Mouse (Mus musculus) monocyte, adult 5-6 weeks (primary cell): ENCODE measurements around the gene Kdelc1. TPM values are rescaled to one million over a fixed set of nuclear protein-coding genes. Genes with fewer than 3 reads are reported as not detected.

Experiments
- ATAC-seq: fragments of 153-309, 156-312 bp; replicated peaks from 2 replicates; pipeline ENCODE4 v1.8.0; 2017; ENCODE audit warnings: mild to moderate bottlenecking; ENCODE audit not compliant: low TSS enrichment, insufficient number of reproducible peaks, severe bottlenecking, poor library complexity, low FRiP score
- total RNA-seq: library from RNA; stranded (forward); fragments of 200-1000, 200-491, 200-594 nt; gene quantifications from 3 replicates; pipeline ENCODE4 v1.2.3, GENCODE M21; 2017

The Kdelc1 gene
- 1.6 to 3.8 TPM (median 2.0 TPM) in 3 replicates for total RNA-seq

DNA sequence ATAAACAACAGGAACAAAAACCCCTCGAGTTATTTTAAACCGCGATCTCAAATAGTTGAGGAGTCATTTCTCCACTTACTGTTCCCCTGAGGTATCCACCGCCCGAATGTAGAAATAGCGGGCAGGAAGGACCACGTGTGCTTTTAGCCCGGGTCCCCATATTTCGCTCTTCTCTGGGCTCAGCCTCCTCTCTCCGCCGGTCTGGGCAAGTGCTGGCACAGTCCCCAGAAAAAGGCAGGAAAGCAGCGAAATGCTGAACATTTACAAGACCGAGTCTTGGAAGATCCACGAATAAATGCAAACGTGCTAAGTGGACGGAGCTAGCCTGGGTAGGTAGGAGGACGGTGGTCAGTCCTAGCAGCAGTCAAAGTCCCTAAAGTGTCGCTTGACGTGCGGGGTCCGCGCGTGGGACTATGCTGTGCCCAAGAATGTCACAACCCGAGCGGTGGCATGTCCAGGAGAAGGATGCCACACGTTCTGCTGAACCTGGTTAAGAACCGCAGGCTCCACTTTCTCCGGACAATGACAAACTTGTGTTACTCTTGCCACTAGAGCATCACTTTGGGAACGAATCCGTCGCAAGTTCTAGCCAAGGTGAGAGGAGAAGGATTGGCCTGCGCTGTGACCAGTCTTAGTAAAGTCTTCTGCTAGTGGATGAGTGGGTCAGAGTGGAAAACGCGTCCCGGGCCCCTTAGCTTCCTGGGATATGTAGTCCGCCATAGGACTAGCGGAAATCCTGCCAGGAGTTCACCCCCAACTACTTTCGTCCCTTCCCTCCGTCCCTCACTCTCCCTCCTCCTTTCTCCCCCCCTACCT lies at the start of gene Kdelc1, which contains the start of gene Bivm:
TSS of gene Kdelc1 (minus strand) at position 570 of the 816 bp plus-strand sequence.
TSS of gene Bivm (plus strand) at position 719 of the 816 bp plus-strand sequence.
- peak; percentile 96 for ATAC-seq

DNA sequence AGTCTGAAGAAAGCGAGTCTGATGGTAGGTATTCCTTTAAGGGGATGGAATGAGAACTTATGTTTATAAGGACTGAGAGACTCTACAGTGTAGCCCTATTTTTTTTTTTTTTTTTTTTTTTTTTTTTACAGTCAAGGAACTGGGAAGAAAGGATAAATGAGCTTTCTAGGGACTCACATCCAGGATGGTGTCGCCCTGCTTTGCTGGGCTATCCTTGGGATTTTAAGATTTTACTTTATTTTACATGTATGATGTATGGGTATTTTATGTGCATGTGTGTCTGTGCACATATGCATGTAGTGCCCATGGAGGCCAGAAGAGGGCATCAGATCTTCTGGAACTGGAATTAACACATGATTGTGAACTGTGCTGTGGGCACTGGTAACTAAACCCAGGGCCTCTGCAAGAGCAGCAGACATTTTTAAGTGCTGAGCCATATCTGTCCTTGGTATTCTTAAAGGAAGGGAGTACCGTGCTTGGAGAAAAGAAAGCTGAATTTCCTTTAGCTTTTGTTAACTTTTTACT lies 49.3 kb upstream of the Kdelc1 start:
- no peak for ATAC-seq

DNA sequence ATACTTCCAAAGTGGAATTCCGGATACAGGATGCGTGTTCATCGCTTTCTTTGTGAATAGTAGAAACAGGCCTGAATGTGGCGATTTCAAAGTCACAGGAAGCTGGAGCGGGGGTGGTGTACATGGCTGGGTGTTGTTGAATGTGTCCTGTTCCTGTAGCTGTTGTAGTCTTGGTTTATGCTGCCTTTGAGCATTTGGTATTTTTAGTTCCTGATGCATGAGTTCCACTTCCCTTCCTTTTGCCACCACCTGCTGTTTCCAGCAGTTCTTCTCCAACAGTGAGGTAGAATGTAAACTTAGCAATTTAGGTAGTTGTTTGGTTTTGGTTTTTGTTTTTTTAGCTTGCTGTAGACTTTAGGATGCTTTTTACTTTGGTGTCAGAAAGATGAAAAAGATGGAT lies 43.8 kb upstream of the Kdelc1 start:
- no peak for ATAC-seq

DNA sequence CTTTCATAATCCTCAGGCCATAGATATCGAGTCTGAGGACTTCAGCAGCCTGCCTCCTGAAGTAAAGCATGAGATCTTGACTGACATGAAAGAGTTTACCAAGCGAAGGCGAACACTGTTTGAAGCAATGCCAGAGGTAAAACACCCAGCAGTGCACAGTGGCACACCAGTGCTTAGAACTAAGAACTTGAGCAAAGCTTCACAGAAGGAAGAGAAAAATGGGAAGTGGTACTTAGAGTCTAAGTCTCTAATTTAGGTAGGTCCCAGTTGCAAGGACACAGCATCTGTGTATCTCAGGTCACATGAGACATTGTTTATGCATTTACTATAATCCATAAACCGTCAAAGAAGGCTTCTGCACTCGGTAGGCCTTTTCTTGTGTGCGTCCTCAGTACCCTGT lies 43.2 kb upstream of the Kdelc1 start:
- ATAC-seq, result no peak

DNA sequence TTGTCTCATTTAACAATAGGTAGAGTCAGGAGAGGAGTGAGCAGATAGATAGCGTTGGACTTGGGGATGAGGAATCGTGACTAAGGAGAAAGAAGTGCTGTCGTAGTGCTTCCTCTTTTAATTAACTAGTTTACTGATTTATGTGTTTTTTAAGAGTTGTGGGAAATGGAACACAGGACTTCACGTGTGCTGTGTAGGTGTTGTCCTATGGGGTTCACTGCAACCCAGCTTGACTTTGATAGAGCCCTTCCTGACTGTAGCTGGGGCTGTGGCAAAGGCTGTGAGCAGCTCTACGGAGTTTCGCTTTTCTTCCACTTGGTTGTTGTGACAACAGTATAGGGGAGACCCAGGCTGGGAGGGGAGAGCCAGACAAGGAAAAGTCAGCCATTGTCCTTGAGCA lies 39.7 kb upstream of the Kdelc1 start:
- no peak for ATAC-seq

DNA sequence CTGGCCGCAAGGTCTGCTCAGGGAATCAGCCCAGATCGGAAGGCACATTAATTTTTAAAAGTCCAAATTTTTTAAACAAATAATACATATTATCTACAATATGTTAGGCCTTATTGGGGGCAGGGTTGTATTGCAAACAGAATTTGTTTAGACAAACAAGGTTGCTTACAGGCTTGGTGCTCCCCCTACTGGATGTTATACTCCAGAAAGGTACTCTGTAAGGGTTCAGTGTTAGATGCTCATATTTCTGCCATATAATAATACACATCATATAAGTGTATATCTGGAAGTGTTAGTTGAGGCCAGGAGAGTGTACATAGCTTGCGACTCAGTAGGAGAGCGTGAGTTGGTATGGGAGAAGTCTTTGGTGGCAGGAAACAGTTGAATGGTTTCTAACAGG lies 36.7 kb upstream of the Kdelc1 start:
- no peak for ATAC-seq

DNA sequence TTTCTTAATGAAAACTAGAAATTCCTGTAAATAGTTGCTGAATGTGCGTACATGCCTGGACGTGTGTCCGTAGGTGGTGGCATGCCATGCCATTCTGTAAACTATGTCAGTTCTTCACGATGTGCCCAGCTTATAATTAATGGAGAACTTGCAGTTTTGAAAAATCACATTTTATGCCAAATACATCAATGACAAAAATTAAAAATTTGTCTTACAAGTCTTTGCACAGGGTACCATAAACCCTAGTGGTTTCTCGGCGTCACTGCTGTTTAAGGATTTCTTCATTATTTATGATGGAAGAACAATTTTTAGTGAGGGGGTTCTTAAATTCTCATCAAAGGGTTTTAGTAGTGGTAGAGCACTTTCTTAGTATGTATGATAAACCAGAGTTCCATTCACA lies 30.1 kb upstream of the Kdelc1 start:
- ATAC-seq, result no peak

DNA sequence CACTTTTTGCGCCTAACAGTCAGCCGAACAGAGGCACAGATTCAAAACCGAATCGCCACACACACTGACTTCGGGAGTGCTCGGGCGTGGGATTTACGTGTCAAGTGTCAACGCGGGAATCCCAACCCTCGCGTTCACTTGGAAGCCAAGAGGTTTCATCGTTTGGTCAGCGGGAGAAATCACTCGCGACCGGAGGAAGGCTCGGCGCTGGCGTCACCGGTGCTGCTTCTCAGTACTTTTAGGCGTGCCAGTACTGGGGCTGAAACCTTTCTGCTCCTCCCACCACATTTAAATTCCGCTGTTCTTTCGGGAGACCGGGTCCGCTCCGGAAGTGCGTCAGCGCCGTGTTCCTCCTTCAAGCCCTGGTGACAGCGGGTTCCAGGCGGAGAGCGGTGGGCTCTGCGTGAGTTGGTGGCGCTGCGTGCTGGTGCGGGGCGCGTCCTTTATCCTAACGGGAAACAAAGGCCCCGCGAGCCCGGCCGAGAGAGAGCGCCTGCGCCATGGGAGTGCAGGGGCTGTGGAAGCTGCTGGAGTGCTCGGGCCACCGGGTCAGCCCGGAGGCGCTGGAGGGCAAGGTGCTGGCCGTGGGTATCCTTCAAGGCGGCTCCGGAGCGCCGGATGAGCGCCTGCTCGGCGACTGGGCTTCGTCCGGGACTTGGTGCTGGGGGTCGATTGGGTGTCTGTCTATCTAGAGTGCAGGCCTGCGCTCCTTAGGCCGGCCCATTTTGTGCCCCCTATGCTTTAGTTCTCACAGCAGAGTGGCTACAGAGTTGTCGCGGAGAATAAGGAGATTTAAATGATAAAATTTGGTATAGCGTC lies 29.2 kb upstream of the Kdelc1 start, which contains the start of gene Ercc5:
TSS of gene Ercc5 (plus strand) at position 182 of the 819 bp plus-strand sequence.
- peak; percentile 99 for ATAC-seq

DNA sequence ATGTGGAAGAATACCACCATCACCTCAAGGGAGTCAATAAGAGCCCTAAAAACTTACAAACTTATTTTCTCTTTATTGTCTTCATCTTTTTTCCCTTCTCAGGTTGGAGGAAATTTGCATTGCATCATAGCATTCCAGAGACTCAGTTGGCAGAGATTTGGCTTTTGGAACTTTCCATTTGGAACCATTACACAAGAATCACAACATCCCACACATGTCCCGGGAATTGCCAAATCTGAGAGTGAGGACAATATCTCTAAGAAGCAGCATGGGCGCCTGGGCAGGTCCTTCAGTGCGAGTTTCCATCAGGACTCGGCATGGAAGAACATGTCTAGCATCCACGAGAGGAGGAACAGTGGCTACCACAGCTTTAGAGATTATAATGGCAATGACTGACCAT lies 24.1 kb upstream of the Kdelc1 start:
- no peak for ATAC-seq

DNA sequence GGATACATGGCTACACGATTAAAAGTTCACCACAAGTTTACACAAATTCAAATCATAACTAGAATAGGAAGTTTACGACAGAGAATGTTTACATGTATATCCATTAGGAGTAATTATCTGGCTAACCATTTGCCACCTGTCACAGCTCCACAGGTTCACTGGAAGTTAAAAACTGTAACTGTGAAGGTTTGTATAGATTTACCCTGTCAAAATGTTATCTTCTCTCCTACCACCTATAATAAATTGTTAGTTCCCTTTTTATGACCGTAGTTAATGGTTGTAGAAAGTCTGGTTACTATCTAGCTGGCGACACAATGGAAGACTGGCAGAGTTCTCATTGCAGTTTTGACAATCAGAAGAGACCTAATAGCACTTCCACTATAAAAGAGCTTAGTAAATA lies 21.6 kb upstream of the Kdelc1 start:
- ATAC-seq, result no peak

DNA sequence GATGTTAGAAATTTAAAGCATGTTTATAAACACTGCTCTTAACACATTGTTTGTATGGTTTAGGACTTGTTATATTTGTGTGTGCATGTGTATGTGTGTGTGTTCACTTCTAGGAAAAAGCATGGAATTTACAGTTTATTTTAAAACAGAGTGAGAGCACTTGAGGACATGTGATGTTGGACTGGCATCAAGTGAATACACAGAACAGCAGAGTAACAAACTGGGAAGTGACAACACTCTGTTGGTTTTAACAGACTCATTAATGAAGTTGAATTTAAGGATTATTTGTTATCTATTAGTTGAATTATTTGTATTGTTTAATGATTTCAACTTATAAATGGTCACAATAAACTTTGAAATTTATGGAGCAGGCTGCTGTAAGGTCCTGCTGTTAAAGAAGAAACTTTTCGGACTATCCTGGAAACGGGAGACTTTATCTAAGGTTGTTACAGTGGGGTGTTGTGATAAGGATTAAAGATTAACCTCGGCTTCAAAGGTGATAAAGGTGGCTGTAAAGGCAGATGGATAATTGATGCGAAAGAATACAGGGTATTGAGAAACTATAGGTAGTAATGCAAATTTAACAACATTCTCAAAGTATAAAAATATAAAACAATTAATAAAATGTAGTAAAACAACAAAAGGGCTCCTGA lies 11.4 kb upstream of the Kdelc1 start:
- no peak for ATAC-seq

DNA sequence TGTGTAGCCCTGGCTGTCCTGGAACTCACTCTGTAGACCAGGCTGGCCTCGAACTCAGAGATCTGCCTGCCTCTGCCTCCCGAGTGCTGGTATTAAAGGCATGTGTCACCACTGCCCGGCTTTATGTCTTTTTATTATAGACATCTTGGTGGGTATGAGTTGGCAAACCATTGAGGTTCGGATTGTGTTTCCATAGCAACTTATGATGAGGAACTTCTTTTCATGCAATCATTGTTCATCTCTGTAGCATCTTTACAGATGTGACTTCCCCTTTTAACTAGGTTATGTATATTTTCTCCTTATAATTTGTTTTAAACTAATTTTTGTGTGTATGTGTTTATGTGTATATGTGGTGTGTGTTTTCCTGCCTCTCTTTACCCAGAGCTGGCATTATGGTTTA lies 7.0 kb upstream of the Kdelc1 start:
- no peak for ATAC-seq

DNA sequence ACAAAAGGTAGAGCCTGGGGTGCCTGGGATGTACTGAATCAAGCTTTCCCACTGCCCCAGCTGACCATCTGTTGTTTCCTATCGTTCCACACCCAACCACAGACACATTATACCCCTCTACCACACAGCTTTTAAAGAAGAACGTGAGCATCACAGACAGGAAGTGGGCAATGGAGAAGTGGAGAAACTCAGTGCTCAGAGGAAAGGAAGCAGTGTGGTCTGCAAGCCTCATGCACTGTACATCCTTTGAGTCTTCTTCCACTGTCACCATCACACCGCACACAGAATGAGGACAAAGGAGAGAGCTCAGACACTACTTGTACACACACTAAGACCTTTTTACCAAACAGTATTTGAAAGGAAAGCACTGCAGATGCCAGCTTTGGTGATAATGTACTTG lies 3.6 kb upstream of the Kdelc1 start:
- no peak for ATAC-seq

DNA sequence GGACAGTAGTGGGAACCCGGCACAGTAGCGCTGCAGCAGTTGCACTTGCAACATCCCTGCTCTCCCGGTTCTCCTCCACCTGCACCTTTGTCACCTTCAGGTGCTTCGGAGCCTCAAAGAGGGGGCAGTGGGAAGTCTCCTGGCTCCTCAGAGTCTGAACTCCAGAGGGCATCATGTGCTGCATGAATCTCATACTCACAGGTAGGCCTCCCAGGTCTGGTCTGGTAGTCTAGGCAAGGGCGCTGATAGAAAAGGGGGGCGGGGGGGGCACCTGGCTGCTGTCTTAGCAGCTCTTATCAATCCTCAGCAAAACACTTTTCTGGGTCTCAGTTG lies 1.4 kb upstream of the Kdelc1 start:
- no peak for ATAC-seq

DNA sequence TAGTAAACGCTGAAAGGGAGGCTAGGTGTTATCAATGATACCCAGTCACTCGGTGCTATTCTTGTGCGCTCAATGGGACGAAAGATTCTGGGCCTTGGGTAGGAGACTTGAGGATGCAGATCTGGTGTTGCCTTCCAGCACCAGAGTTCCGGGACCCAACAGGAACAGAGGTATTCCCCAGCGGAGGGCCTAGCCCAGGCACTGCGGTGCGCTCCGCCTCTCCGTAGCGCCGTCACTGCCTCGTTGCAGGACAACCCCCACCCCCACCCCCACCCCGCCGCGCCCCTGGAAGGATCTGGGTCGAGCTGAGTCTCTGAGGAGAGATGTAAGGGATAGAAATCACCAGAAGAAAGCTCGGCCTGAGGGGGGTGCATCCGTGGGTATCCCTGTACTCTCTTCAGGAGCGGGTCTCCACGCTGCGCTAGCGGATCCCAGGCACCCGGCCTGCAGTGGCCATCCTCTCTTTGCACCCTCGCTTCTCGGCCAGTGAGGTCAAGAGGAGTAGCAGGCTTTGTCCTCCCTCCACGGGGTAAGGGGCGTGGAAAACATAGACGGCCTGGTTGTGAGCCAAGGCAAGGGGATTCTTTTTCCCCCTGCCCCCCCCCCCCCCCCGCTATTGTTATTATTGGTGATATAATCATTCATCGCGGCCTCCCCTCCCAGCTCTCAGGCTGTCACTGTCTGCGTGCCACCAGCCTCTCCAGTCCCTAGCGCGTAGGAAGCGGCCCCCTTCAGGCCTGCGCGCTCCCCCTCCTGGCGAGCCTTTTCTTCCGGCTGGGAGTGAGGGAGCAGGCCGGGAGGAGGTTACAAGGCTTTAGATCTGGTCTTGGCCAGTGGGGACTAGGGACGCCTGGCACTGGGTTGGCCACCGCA lies 829 bp upstream of the Kdelc1 start:
- ATAC-seq, result peak; percentile 30; the same call in 1 of the 2 replicates

DNA sequence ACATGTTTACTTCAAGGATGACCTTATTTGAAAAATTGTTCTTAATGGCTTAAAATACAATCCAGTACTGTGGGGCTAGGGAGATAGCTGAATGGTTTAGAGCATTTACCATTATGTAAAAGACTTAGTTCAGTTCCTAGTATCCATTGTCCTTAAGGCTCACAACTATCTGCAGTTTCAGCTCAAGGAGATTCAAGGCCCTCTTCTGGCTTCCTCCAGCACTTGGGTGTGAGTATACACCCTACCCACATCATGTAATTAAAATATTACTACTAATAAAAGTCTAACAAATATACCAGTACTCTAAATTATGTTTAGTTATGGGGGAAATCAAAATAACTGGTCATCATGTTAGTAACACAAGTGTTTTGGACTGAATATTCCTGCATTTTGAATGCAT lies 1.0 kb downstream of the Kdelc1 start:
- ATAC-seq, result no peak

DNA sequence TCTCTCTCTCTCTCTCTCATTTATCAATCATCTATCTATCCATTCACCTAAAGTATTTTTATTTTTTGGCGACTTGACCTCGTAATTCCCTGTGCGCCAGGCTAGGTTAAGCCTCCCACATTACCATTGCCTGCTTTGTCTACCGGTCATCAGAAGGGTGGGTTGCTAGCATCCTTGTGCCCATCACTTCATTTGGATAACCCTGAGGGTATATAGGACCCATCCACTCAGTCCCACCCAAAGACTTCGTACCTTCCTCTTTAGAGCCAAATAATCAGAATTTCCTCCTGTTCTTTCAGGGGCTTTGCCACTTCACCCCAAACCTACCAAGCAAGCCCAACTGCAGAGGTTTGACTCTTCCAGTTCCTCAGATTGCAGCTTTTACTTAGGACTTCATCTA lies 15.7 kb downstream of the Kdelc1 start:
- ATAC-seq, result no peak

DNA sequence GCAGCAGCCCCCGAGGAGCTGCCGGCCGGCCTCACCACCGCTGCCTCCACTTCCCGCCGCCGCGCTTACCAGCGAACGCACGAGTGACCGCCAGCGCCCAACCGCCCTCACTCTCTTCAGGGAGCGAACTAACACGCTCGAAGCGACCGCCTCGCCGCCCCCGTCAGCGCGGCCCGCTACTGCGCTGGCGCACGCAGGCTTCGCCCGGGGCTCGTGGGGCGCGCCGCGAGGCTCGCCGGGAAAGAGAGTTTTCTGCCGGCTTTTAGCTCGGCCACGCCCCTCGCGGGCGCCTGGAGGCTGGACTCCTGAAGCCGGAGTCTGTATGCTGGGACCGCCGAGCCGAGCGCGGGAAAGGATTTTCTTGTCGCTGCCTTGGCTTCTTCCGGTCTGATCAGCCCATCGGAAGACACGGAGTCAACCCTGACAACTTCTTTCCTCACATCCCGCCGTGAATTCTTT lies 16.3 kb downstream of the Kdelc1 start, which contains the start of gene Tex30:
TSS of gene Tex30 (minus strand) at position 183 of the 459 bp plus-strand sequence.
- ATAC-seq, result peak; percentile 80
